Mouse (Mus musculus) liver, embryonic 14.5 days (tissue): Measurements from ENCODE around the gene Sgip1. TPM values are rescaled to one million over a fixed set of nuclear protein-coding genes. Genes with fewer than 3 reads are reported as not detected.

Experiments used
- ATAC-seq: fragments of 200-750 bp; cut with Nextera tagmentation; 2 replicates; pipeline ENCODE4 v1.8.0; 2017; ENCODE audit warnings: moderate number of reproducible peaks, mild to moderate bottlenecking, moderate library complexity; ENCODE audit not compliant: insufficient read depth
- DNase-seq, 3 experiments: peaks; one replicate each; pipeline ENCODE4 v3.0.0-alpha.2; 2012 to 2013; ENCODE audit warnings: low read depth in 3 of 3, low spot score in 3 of 3
- H3K27ac ChIP-seq: fragments of 300-500 bp; sonication (generic); 2 replicates; pipeline ENCODE4 v1.5.1; 2014; ENCODE audit warnings: moderate library complexity, mild to moderate bottlenecking, control low read depth, inconsistent platforms
- H3K27me3 ChIP-seq: fragments of 300-500 bp; sonication (generic); 2 replicates; pipeline ENCODE4 v1.6.1; 2014; ENCODE audit warnings: mild to moderate bottlenecking, low read length, moderate library complexity; ENCODE audit not compliant: control insufficient read depth, insufficient read depth
- H3K36me3 ChIP-seq: fragments of 300-500 bp; sonication (generic); replicated peaks from 2 replicates; pipeline ENCODE4 v1.6.1; 2014; ENCODE audit warnings: low read depth; ENCODE audit not compliant: control insufficient read depth, insufficient read depth
- H3K4me1 ChIP-seq, 2 experiments: fragments of 200-500 bp in 1 of 2; fragments of 300-500 bp in 1 of 2; sonication (generic) in 1 of 2; replicated peaks; 2 replicates each; pipeline ENCODE4 v1.6.1; 2012 to 2014; ENCODE audit warnings: antibody characterized with exemption in 1 of 2, inconsistent platforms in 1 of 2, low read length in 1 of 2; ENCODE audit not compliant: control insufficient read depth in 2 of 2, insufficient read depth in 2 of 2
- H3K4me2 ChIP-seq: fragments of 300-500 bp; sonication (generic); 2 replicates; pipeline ENCODE4 v1.6.1; 2014; ENCODE audit warnings: low read depth, mild to moderate bottlenecking, control low read depth, moderate library complexity
- H3K4me3 ChIP-seq, 2 experiments: fragments of 200-500 bp in 1 of 2; fragments of 300-500 bp in 1 of 2; sonication (generic) in 1 of 2; 2 replicates each; pipeline ENCODE4 v1.5.1; 2012 to 2014; ENCODE audit warnings: low read depth in 2 of 2, low read length in 2 of 2, mild to moderate bottlenecking in 2 of 2, control low read depth in 1 of 2, inconsistent platforms in 1 of 2, moderate library complexity in 1 of 2; ENCODE audit not compliant: insufficient read depth in 1 of 2
- H3K9ac ChIP-seq: fragments of 300-500 bp; sonication (generic); replicated peaks from 2 replicates; pipeline ENCODE4 v1.6.1; 2014; ENCODE audit warnings: mild to moderate bottlenecking, control low read depth, moderate library complexity
- H3K9me3 ChIP-seq: fragments of 300-500 bp; sonication (generic); 2 replicates; pipeline ENCODE4 v1.6.1; 2016; ENCODE audit warnings: low read length, mixed read lengths; ENCODE audit not compliant: control insufficient read depth
- CTCF ChIP-seq: IDR thresholded peaks from 2 replicates; pipeline ENCODE4 v1.5.1; 2016; ENCODE audit warnings: antibody characterized with exemption, low read depth, control low read depth
- EP300 ChIP-seq: IDR thresholded peaks from 2 replicates; pipeline ENCODE4 v1.6.1; 2016; ENCODE audit warnings: antibody characterized with exemption, low read depth
- WGBS: fragments of 180-500 bp; shearing (Covaris S2); extraction: QIAGEN DNeasy Blood & Tissue Kit; methylation state at CpG from one replicate; pipeline ENCODE4 v1.1.7; 2014; ENCODE audit not compliant: insufficient replicate concordance; 5-methylcytosine and 5-hydroxymethylcytosine counted together
- polyA plus RNA-seq, 2 experiments: library from polyadenylated mRNA; depleted of rRNA in 1 of 2; stranded (reverse) in 1 of 2; unstranded in 1 of 2; fragments of >200 nt; fragmentation: Nextera tagmentation in 1 of 2; extraction: Ambion mirVana in 1 of 2; gene quantifications; 2 replicates each; pipeline versions ENCODE4 v1.2.1 to v1.2.3; 2012 to 2014

Sgip1 gene
- 0.06 and 0.10 TPM in 2 replicates for polyA plus RNA-seq (2012; rRNA removed)
- polyA plus RNA-seq (2014; fragmentation: Nextera tagmentation; extraction: Ambion mirVana), result 0.32 and 0.35 TPM in 2 replicates

- no peak for ATAC-seq
- Histone ChIP-seq H3K4me2 (no peak within 1 kb of the TSS), H3K4me1 (no peaks in the 10 kb centered on the region), H3K4me3 (no peak within 1 kb of the TSS), H3K27me3 (no peaks in the 10 kb centered on the region), H3K36me3 (no peaks in the 10 kb centered on the region), H3K27ac (no peak within 1 kb of the TSS), H3K9me3 (no peaks in the 10 kb centered on the region), H3K9ac (no peak within 1 kb of the TSS)
- no peak for TF ChIP-seq CTCF
- no peak for TF ChIP-seq EP300
- WGBS, result 34% methylated on average over 8 of the region's 8 CpGs
- DNase-seq, result no peak
These were observed at the start of gene Sgip1 for GRCm38 (mm10) chr4:102741287-102741686. Sgip1 (plus strand) TSS chr4:102741297.

- Histone ChIP-seq H3K9ac (no peak overlapping the region), H3K27ac (no peak overlapping the region), H3K36me3 (no peaks in the 10 kb centered on the region), H3K4me3 (no peak overlapping the region), H3K9me3 (no peaks in the 10 kb centered on the region), H3K27me3 (no peaks in the 10 kb centered on the region), H3K4me2 (no peak overlapping the region), H3K4me1 (no peaks in the 10 kb centered on the region)
- ATAC-seq (no peak), DNase-seq (no peak)
- WGBS, result 54% methylated on average over 4 of the region's 4 CpGs
- TF ChIP-seq EP300 (no peak), CTCF (no peak)
These were observed 49.7 kb upstream of the Sgip1 start for GRCm38 (mm10) chr4:102691402-102691801.

GRCm38 (mm10) chr4:102697966-102698365 is 43.1 kb upstream of the Sgip1 start:
- Histone ChIP-seq H3K9me3 (no peaks in the 10 kb centered on the region), H3K4me3 (no peak overlapping the region), H3K4me1 (no peaks in the 10 kb centered on the region), H3K27me3 (no peaks in the 10 kb centered on the region), H3K9ac (no peak overlapping the region), H3K36me3 (no peaks in the 10 kb centered on the region), H3K4me2 (no peak overlapping the region), H3K27ac (no peak overlapping the region)
- ATAC-seq (no peak), DNase-seq (no peak)
- WGBS, result 80% methylated on average over 7 of the region's 7 CpGs
- no peak for TF ChIP-seq EP300
- no peak for TF ChIP-seq CTCF

DNA sequence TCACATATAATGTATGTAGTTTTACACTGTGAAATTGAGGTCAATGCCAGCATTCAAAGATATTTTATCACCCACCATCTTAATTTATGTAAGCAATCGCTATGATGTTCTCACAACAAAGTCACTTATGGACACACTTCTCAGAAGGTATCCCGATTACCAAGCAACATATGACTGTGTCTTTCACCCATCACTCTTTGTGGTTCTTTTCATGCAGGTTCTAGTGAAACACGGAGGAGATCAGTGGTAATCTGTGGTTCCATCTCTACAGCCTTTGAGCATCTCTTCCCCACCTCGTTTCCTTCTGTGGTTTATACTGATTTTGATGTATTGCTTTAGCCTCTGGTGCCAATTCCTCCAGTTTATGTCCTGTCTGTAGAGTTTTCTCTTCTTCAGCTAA is 29.4 kb upstream of the Sgip1 start:
- TF ChIP-seq EP300, result no peak
- TF ChIP-seq CTCF, result no peak
- ATAC-seq, result no peak
- 36% methylated on average over 4 of the region's 4 CpGs for WGBS

GRCm38 (mm10) chr4:102715532-102715931 is 25.6 kb upstream of the Sgip1 start:
- Histone ChIP-seq H3K36me3 (no peaks in the 10 kb centered on the region), H3K27ac (no peak overlapping the region), H3K9me3 (no peaks in the 10 kb centered on the region), H3K4me2 (no peak overlapping the region), H3K9ac (no peak overlapping the region), H3K27me3 (no peaks in the 10 kb centered on the region), H3K4me1 (no peaks in the 10 kb centered on the region), H3K4me3 (no peak overlapping the region)
- no peak for DNase-seq
- ATAC-seq, result no peak
- TF ChIP-seq EP300, result no peak
- TF ChIP-seq CTCF, result no peak

More for the DNA sequence above, 29.4 kb upstream of the Sgip1 start:
- Histone ChIP-seq H3K27me3 (no peaks in the 10 kb centered on the region), H3K4me3 (no peak overlapping the region), H3K36me3 (no peaks in the 10 kb centered on the region), H3K9ac (no peak overlapping the region), H3K4me2 (no peak overlapping the region), H3K4me1 (no peaks in the 10 kb centered on the region), H3K9me3 (no peaks in the 10 kb centered on the region), H3K27ac (no peak overlapping the region)
- DNase-seq, result no peak
